Mouse (Mus musculus) heart, adult 2 months (tissue): ENCODE data around the gene Nfam1.

ENCODE experiments used
- CTCF ChIP-seq: fragments of 200-600 bp; IDR thresholded peaks from 2 replicates; pipeline ENCODE4 v1.8.1; 2022; ENCODE audit warnings: antibody characterized with exemption, mild to moderate bottlenecking, moderate library complexity
- EP300 ChIP-seq: fragments of 200-500 bp; IDR thresholded peaks from 2 replicates; pipeline ENCODE4 v1.6.1; 2011; ENCODE audit warnings: low read depth, low read length, control low read depth; ENCODE audit not compliant: insufficient read depth
- POLR2A ChIP-seq: fragments of 200-500 bp; IDR thresholded peaks from 2 replicates; pipeline ENCODE4 v1.6.1; 2011; ENCODE audit warnings: mild to moderate bottlenecking, low read depth, low read length, control low read depth; ENCODE audit not compliant: insufficient read depth

- TF ChIP-seq CTCF (no peak), POLR2A (no peak), EP300 (no peak)
These were observed 3.0 kb upstream of the Nfam1 start for GRCm38 (mm10) chr15:83036089-83036488.
